Mouse (Mus musculus) layer of hippocampus, adult 18-20 months (tissue): ENCODE data around the gene Lrtm1. TPM values are rescaled to one million over a fixed set of nuclear protein-coding genes. Genes with fewer than 3 reads are reported as not detected.

ENCODE experiments used
- DNase-seq, 2 experiments: peaks; one replicate each; pipeline ENCODE4 v3.0.0; 2022; ENCODE audit warnings: low spot score in 2 of 2
- total RNA-seq, 2 experiments: library from RNA; stranded (reverse); gene quantifications; 2 replicates each; pipeline ENCODE4 v1.2.3; 2021

Lrtm1 gene
- total RNA-seq, 2 experiments from 2014 or later, result not detected

DNA sequence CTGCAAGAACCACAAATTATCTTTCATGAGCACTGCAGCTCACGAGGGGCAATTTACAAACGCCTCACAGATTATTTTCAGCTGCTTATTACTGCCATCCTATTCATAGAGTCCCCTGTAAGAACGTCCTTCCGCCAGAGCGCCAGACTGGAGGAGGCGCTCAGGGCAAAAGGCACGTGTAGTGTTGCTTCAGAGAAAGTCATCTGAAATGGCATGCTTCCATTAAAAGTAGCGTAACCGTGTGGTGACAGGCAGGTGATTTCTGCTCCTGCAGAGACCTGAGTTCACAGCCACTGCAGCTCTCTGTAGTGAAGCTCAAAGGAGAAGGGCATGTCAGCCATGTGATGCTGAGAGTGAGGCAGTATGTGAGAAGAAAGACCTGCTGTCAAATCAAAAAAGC is 12.5 kb downstream of the Lrtm1 start:
- DNase-seq, result no peak

DNA sequence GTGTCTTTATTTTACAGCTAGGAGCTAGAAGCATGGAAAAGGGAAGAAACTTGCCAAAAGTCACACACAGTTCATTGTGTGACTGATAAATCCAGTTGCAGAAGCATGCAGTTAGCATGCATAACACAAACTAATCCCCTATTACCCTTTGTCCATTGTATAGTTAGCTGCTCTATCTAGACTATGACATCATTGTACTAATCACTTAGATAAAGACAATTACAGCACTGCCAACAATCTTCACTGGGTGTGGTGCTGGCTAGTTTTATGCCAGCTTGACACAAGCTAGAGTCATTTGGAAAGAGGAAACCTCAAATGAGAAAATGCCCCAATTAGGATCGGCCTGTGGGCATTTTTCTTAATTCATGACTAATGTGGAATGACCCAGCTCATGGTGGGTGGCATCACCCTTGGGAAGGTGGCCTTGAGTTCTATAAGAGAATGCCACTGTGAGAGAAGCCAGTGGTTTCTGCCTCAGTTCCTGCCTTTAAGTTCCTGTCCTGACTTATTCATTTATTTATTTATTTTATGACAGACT is 13.9 kb downstream of the Lrtm1 start:
- no peak for DNase-seq

DNA sequence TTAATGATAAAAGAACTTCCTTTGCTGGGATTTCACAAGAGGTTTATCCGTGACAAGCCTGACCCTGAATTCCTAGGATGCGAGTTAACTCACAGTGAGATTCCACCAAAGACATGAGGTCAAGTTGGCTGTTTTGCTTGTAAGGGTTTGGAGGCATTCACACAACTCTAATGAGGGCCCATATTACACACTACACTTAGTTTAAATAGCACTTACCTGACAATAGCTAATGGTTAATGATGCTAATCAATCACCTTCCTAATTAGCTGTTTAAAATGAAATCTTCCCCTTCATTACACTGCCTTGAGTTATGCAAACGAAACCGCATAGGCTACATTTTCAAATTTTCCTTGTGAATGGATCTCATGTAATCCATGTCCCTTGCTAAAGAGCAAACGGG is 20.2 kb downstream of the Lrtm1 start:
- DNase-seq, result no peak

DNA sequence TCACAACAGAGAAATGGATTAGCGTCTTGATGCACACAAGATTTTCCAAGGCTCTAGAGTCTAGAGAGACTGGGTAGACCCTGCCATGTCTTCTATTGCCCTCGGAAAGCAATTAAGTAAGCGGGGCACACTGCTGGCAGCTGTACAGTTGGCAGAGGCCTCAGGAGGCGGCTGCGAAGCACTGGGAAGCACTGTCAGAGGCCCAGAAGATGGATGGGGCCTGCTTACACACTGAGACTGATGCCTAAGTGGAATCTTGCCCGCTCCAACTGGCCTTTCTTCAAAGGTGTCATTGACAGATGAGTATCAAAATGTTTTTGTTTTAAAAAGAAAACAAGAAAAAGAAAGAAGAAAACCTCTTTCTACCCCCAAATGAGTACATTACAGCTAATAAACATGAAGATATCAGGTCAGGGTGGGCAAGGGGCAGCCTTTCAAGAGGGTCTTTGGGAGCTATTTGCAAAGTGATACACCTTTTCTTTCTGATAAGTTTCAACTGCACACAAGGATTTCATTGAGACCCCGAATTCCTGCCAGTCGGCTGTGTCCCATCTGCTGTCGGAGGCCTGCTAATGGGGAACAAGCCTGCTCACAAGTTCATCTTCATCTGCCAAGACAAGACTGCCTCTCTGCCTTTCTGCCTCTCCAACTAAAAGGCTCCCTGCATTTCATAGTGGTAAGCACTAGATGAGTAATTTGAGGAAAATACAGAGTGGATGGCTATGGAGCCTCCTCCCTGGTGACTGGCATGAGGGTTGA is 22.8 kb downstream of the Lrtm1 start:
- DNase-seq, result peak in 1 of 2 experiments; percentile 26

DNA sequence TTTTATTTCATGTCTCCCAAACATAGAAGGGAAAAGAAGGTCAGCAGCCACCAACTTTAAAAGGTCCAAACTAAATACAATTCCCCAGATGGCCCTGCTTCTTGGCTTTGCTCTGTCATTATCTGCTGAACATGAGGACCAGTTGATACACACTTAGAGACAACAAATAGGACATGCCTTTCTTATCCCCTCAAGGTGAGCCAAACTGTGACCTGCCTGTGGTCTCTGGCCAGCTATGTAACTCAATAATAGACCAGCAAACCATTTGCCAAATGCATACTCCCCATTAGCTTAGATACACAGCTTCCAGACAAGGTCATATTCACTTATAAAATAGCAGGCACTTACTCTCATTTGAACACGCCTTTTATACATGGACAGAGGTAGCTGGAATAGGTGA is 23.5 kb downstream of the Lrtm1 start:
- no peak for DNase-seq

DNA sequence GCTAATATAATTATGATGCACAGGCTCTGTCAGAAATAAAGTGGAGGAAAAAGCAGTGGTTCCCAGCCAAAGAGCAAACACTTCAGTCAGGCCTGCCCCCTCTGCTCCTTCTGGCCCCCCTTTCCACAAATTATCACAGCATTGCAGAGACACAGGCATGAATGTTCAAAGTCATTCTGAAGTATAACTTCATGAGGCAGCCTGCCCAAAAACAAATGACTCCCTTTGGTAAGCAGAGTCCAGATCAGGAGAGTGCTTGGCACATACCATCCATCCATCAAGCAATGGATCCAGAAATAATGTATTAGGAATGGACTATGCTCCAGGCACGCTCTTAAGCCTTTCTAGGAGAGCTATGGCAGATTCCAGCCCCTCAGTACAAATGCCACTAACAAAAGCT is 24.3 kb downstream of the Lrtm1 start:
- no peak for DNase-seq

DNA sequence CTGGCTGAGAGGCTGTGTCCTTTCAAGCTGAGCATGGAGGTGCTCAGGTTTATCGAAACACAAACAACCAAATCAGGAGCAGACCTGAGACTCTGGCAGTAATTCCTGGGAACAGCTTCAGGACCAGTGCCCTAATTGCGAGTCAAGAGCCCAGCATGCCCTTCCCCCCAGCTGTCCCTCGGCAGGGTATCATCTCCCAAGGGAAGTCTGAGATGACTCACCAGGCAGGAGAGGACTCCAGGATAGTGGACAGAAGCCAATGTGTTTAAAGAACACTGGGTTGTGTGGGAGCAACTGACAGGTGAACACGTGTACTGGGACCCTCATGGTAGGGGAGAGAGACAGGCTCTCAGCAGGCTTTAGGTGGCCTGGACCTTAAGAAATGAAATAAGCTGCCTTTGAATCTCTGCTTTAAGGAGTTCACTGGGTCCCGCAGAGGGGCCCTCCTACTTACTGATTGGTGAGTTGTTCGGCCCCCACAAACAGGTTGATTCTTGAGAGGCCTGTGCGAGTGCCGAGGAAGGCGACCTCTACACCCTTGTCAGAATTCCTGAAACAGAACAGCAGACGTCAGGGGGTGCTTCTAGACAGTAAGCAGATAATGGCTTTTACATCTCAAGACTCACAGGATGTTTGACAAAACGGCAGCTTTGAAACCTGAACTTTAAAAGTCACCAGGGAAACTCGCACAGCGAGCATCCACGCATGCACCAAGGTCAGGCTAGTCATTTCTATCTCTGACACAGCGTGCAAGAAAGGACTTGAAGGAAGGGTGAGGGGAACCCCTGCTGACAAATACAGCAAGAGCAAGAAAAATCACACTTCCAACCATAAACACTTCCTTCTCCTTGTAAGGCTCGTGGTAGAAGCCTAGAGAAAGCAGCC is 34.2 kb downstream of the Lrtm1 start:
- DNase-seq, result no peak

DNA sequence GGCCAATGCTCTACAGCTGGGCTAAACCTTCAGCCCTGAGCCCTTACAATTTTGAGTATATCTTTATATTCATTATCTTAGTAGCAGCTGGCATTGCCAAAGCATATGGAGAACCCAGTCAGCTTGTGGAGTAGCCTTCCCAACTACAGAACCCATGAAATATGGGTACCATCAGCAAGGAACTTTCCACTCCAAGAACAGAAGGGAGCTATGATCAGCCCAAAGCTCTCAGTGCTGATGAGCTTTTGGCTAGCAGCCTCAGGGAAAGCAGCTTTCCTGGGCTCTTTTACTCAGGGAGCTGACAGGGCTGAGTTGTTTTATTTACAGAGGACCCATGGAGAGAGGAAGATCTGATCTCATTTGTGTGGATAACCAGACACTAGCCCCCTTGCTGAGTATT is 42.7 kb downstream of the Lrtm1 start:
- DNase-seq, result peak in 1 of 2 experiments; percentile 47

DNA sequence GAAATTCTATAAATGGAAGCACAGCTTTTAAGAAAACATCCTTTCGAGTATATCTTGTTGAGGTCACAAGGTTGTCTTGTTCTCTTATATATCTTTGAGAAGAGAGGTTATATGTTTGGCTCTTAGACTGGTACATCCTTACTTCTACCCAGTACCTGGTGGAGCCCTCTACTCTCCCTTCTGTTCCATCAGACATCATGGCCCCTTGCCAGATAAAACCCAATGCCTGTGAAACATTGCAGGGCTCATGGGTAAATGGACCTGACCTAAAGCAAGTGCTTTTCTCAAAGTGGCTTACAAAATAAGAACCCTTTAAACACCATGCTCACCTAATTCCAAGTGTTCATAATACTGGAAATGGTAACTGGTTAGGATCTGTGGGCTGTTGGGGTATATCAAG is 43.5 kb downstream of the Lrtm1 start:
- no peak for DNase-seq

DNA sequence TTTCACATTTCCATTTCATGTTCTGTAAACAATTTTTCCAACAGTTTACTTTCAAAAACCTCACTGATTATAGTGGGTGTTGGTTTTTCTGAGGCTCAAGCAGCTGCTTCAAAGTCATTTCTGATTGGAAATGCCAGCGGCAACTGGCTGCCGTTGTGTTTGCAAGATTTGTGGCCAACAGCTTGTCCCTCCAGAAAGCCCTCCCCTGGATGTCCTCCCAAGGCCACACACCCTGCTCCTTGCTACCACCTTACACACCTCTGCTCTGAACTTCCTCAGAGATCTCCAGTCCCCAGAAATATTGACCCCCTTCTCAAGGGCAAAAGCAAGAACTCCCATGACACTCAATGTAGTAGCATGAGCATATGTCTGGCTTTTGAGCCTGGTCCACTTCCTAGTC is 44.7 kb downstream of the Lrtm1 start:
- no peak for DNase-seq

DNA sequence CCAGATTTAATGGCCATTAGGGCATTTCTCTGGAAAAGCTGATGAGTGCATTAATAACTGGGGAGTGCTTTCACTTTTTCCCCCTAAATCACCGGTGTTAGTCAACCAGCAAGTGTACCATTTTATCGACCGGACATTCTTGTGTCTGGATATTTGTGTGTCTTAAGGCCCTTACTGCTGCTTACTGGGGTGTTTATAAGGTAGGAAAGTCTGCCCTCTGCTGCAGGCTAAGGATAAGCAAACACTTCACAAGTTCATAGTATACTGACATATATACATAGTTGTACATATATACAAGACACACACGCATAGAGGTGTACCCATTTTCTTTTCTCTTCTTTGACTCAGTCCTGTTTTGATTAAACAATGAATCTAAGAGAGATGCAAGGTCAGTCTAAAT is 55.7 kb downstream of the Lrtm1 start:
- no peak for DNase-seq

DNA sequence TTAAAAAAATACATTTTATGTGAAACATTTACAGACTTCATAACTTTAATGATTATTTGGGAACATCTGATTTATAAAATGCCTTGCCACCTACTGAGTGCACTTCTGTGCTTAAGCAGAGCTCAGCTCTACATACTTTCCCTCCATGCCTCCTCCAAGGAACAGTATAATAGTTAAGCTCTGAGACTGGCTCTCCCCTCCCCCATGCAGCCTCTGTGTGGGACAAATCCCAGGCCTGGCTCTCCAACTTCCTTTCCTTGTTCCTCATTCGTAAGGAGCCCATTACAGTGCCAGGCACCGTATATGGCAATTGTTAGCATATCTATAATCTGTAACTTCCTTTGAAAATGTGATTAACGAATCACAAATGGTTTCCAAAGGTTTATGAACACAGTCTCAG is 59.4 kb downstream of the Lrtm1 start:
- no peak for DNase-seq

DNA sequence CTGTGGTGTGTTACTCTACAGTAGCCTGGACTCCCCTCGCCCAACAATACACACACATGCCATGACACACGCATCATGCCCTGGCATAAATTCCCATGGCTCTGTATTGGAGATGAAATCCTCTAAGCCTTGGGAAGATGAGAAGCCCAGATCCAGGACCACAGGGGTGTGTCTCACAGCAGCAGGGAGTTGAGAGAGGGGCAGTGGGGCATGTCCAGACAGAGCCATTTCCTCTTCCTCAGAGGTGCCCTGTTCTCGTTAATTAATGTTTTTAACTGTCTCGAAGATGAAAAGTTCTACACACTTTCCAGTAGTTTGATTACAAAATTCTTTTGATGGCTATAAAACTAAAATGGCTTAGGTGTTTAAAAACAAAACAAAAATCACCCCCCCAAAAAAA is 62.2 kb downstream of the Lrtm1 start:
- no peak for DNase-seq

DNA sequence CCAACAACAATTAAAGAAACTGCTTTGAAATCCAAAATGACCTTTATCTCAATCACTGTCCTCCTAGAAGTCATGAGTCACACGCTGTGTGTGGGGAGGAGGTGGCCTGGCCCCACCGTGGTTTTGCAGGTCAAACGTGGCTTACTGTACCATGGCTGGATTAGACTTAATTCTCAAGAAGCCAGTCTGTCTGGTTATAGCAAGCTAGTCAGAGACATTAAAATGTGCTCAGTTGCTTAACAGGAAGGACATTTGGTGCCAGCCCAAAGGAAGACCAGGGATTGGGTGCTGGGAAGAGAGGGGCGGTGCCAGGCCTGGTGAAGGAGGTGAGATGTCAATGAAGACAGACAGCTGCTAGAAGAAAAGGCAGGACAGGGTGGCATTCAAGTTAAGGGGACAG is 62.6 kb downstream of the Lrtm1 start:
- DNase-seq, result no peak

DNA sequence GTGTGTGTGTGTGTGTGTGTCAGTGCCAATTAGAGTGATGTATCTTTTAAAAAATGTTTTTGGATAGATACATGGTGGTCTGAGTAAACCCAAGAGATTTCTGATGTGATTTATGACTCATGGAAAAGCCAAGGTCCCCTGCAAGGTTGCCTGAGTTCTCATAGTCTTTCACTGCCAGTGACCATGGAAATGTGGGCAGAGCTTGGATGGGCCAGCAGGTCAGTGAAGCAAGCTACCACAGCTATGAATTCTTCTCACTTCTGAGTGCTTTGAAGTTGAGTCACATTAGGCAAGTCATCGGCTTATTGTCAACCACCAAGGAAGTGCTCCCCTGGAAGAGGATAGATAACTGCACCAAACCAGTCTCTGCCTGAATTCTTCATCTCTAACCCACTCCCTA is 64.2 kb downstream of the Lrtm1 start:
- no peak for DNase-seq
